Mouse (Mus musculus) liver, postnatal 0 days (tissue): ENCODE results near the gene Plk2. TPM values are rescaled to one million over a fixed set of nuclear protein-coding genes. Genes with fewer than 3 reads are reported as not detected.

Experiments used
- ATAC-seq: fragments of 200-750 bp; cut with Nextera tagmentation; 2 replicates; pipeline ENCODE4 v1.8.0; 2017; ENCODE audit warnings: mild to moderate bottlenecking, moderate library complexity
- DNase-seq: peaks from one replicate; pipeline ENCODE4 v3.0.0-alpha.2; 2016
- H3K27ac ChIP-seq: fragments of 300-500 bp; sonication (generic); 2 replicates; pipeline ENCODE4 v1.5.1; 2014; ENCODE audit warnings: antibody characterized with exemption, moderate library complexity, mild to moderate bottlenecking, low read depth
- H3K27me3 ChIP-seq: fragments of 300-500 bp; sonication (generic); 2 replicates; pipeline ENCODE4 v1.6.1; 2014; ENCODE audit warnings: low read length, control low read depth, mixed read lengths; ENCODE audit not compliant: insufficient read depth
- H3K36me3 ChIP-seq: fragments of 300-500 bp; sonication (generic); replicated peaks from 2 replicates; pipeline ENCODE4 v1.6.1; 2014; ENCODE audit warnings: mild to moderate bottlenecking, control low read depth, low read length, moderate library complexity, mixed read lengths; ENCODE audit not compliant: insufficient read depth
- H3K4me1 ChIP-seq: fragments of 300-500 bp; sonication (generic); 2 replicates; pipeline ENCODE4 v1.6.1; 2014; ENCODE audit warnings: antibody characterized with exemption, mild to moderate bottlenecking, control low read depth; ENCODE audit not compliant: insufficient read depth
- H3K4me2 ChIP-seq: fragments of 300-500 bp; sonication (generic); 2 replicates; pipeline ENCODE4 v1.6.1; 2014; ENCODE audit warnings: low read depth, mild to moderate bottlenecking, low read length, moderate library complexity, mixed read lengths
- H3K4me3 ChIP-seq: fragments of 300-500 bp; sonication (generic); 2 replicates; pipeline ENCODE4 v1.5.1; 2014; ENCODE audit warnings: low read depth, low read length
- H3K9ac ChIP-seq: fragments of 300-500 bp; sonication (generic); replicated peaks from 2 replicates; pipeline ENCODE4 v1.6.1; 2014; ENCODE audit warnings: mild to moderate bottlenecking, moderate library complexity
- H3K9me3 ChIP-seq: fragments of 300-500 bp; sonication (generic); 2 replicates; pipeline ENCODE4 v1.6.1; 2016; ENCODE audit warnings: mild to moderate bottlenecking, control low read depth, low read length, mixed read lengths
- CTCF ChIP-seq: sonication (generic); IDR thresholded peaks from 2 replicates; pipeline ENCODE4 v1.5.1; 2016; ENCODE audit warnings: antibody characterized with exemption, low read depth
- EP300 ChIP-seq: IDR thresholded peaks from 2 replicates; pipeline ENCODE4 v1.6.1; 2016; ENCODE audit warnings: antibody characterized with exemption, low read depth, mild to moderate bottlenecking
- WGBS: fragments of 180-500 bp; shearing (Covaris S2); extraction: QIAGEN DNeasy Blood & Tissue Kit; methylation state at CpG from one replicate; pipeline ENCODE4 v1.1.7; 2014; ENCODE audit not compliant: insufficient replicate concordance; 5-methylcytosine and 5-hydroxymethylcytosine counted together
- polyA plus RNA-seq: library from polyadenylated mRNA; unstranded; fragments of >200 nt; fragmentation: Nextera tagmentation; extraction: Ambion mirVana; gene quantifications from 2 replicates; pipeline ENCODE4 v1.2.1, GENCODE M21; 2015

The Plk2 gene
- polyA plus RNA-seq, 1 experiment from 2014 or later, result 8.4 TPM

DNA sequence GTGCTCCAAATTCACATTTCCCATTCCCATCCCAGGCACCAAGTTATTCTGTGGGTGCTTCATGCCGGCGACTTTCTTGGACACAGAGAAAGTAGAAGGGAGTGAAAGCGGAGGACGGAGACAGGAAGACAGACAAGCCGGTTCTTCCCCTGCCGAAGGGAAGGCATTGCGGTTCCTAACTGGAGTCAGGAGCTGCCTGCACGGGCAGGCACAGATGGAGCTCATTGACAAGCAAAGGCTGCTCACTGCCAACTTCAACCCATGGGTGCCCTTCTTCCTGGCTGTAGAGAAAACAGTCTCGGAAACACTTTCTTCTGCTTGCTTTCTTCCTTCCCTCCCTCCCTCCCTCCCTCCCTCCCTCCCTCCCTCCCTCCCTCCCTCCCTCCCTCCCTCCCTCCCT lies 43.8 kb downstream of the Plk2 start:
- Histone ChIP-seq H3K9me3 (no peaks in the 10 kb centered on the region), H3K4me2 (no peak overlapping the region), H3K4me3 (no peak overlapping the region), H3K36me3 (no peaks in the 10 kb centered on the region), H3K27ac (no peak overlapping the region), H3K9ac (no peak overlapping the region), H3K4me1 (no peaks in the 10 kb centered on the region), H3K27me3 (no peaks in the 10 kb centered on the region)
- no peak for TF ChIP-seq EP300
- no peak for TF ChIP-seq CTCF
- ATAC-seq, result no peak
- WGBS, result 77% methylated on average over 9 of the region's 9 CpGs
- DNase-seq, result no peak

DNA sequence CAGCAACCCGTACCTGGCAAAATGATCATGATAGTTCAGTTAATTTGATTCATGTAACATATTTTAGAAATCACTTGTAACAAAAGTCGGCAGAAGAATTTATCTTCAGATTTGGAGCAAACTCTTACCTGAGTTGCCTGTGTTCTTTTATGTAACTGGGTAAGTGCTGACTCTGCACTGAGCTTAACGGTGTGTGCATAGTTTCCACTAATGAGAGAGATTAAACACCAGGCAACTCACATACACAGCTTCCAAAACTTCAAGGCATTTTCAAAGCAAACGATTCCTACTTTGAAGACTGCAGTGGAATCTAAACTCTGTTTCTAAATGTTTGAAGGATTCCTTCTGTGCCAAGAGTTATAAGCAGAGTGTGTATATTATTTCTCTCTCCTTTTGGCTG lies 49.5 kb downstream of the Plk2 start:
- no peak overlapping the region for H3K27ac ChIP-seq
- WGBS, result 74% methylated on average over 4 of the region's 4 CpGs
- ATAC-seq, result no peak
- no peak for DNase-seq
- H3K27me3 ChIP-seq, result no peaks in the 10 kb centered on the region
- H3K4me1 ChIP-seq, result peaks cover 8% of the 10 kb centered on the region
- TF ChIP-seq CTCF, result no peak
- no peak for TF ChIP-seq EP300
- no peak overlapping the region for H3K4me3 ChIP-seq
- H3K4me2 ChIP-seq, result no peak overlapping the region
- H3K36me3 ChIP-seq, result no peaks in the 10 kb centered on the region
- no peak overlapping the region for H3K9ac ChIP-seq
- no peaks in the 10 kb centered on the region for H3K9me3 ChIP-seq

DNA sequence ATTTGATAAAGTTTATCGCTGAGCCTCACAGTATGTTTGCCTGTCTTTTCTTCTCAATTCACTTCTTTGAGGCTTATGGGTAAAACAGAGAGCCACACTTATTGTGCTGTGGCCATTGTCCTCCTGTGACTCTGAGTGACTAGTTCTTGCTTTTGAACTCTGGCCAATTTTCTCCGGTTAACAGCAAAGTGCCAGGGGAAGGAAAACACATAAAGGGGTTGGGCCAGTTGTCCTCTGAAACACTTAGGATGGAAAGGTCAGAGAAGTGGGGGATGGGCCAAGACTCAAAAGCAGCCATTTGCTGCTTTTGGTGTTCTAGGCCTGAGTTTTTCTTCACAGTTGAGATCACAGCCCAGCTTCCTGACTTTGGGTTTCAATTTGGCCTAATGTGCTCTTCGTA lies 50.0 kb downstream of the Plk2 start:
- no peak for TF ChIP-seq EP300
- TF ChIP-seq CTCF, result no peak

GRCm38 (mm10) chr13:110446434-110446833 lies 51.6 kb downstream of the Plk2 start:
- Histone ChIP-seq H3K4me3 (no peak overlapping the region), H3K36me3 (no peaks in the 10 kb centered on the region), H3K9ac (no peak overlapping the region), H3K4me2 (no peak overlapping the region), H3K4me1 (peaks cover 8% of the 10 kb centered on the region), H3K27ac (no peak overlapping the region), H3K27me3 (no peaks in the 10 kb centered on the region), H3K9me3 (no peaks in the 10 kb centered on the region)
- TF ChIP-seq EP300 (no peak), CTCF (no peak)
- ATAC-seq (peak; percentile 13; the same call in 1 of the 2 replicates), DNase-seq (no peak)
- 71% methylated on average over 6 of the region's 6 CpGs for WGBS

More for the DNA sequence above, 50.0 kb downstream of the Plk2 start:
- DNase-seq (no peak), ATAC-seq (peak; percentile 44; the same call in 1 of the 2 replicates)
- Histone ChIP-seq H3K36me3 (no peaks in the 10 kb centered on the region), H3K27me3 (no peaks in the 10 kb centered on the region), H3K4me2 (no peak overlapping the region), H3K27ac (0 out of 2 replicates have a peak overlapping the region, but pooled peaks have one; percentile 44), H3K4me3 (no peak overlapping the region), H3K4me1 (peaks cover 8% of the 10 kb centered on the region), H3K9me3 (no peaks in the 10 kb centered on the region), H3K9ac (no peak overlapping the region)
- WGBS, result 50% methylated on average over 3 of the region's 3 CpGs

- DNase-seq (no peak), ATAC-seq (no peak)
- Histone ChIP-seq H3K4me3 (no peak overlapping the region), H3K9ac (no peak overlapping the region), H3K9me3 (no peaks in the 10 kb centered on the region), H3K27ac (no peak overlapping the region), H3K27me3 (no peaks in the 10 kb centered on the region), H3K4me2 (no peak overlapping the region), H3K36me3 (no peaks in the 10 kb centered on the region), H3K4me1 (peaks cover 4% of the 10 kb centered on the region)
- 62% methylated on average over 4 of the region's 4 CpGs for WGBS
- TF ChIP-seq CTCF (no peak), EP300 (no peak)
Observed at GRCm38 (mm10) chr13:110450056-110450455, 55.2 kb downstream of the Plk2 start.

Other genes with a start within 250 kb of the Plk2 start
- gene Rab3c, start 114.0 kb upstream of the Plk2 start, polyA plus RNA-seq, result not detected in 2 replicates
- 3.5 and 3.6 TPM in 2 replicates for gene Gapt, start 37.8 kb upstream of the Plk2 start, polyA plus RNA-seq